Mouse (Mus musculus) lung, postnatal 0 days (tissue): ENCODE results near the gene Arhgap28. TPM values are rescaled to one million over a fixed set of nuclear protein-coding genes. Genes with fewer than 3 reads are reported as not detected.
A peak's percentile ranks its signal among the peaks of the same experiment; 100 is the strongest.

ENCODE experiments used
- ATAC-seq: fragments of 200-750 bp; cut with Nextera tagmentation; 2 replicates; pipeline ENCODE4 v1.8.0; 2017; ENCODE audit warnings: moderate library complexity
- DNase-seq: peaks from one replicate; pipeline ENCODE4 v3.0.0-alpha.2; 2016; ENCODE audit warnings: low spot score
- H3K27ac ChIP-seq: fragments of 300-500 bp; sonication (generic); 2 replicates; pipeline ENCODE4 v1.5.1; 2014; ENCODE audit warnings: antibody characterized with exemption, mild to moderate bottlenecking, low read length, mixed read lengths
- H3K27me3 ChIP-seq: fragments of 300-500 bp; sonication (generic); replicated peaks from 2 replicates; pipeline ENCODE4 v1.6.1; 2014; ENCODE audit warnings: low read length, mixed read lengths; ENCODE audit not compliant: insufficient read depth
- H3K36me3 ChIP-seq: fragments of 300-500 bp; sonication (generic); 2 replicates; pipeline ENCODE4 v1.6.1; 2014; ENCODE audit warnings: low read length, mixed read lengths; ENCODE audit not compliant: insufficient read depth
- H3K4me1 ChIP-seq: fragments of 300-500 bp; sonication (generic); 2 replicates; pipeline ENCODE4 v1.6.1; 2014; ENCODE audit warnings: antibody characterized with exemption, low read depth, low read length, mixed read lengths; ENCODE audit not compliant: insufficient read depth
- H3K4me2 ChIP-seq: fragments of 300-500 bp; sonication (generic); replicated peaks from 2 replicates; pipeline ENCODE4 v1.6.1; 2014; ENCODE audit warnings: low read depth, mild to moderate bottlenecking, low read length, moderate library complexity, mixed read lengths
- H3K4me3 ChIP-seq: fragments of 300-500 bp; sonication (generic); 2 replicates; pipeline ENCODE4 v1.5.1; 2014; ENCODE audit warnings: low read depth, low read length
- H3K9ac ChIP-seq: fragments of 300-500 bp; sonication (generic); replicated peaks from 2 replicates; pipeline ENCODE4 v1.6.1; 2014; ENCODE audit warnings: low read depth, mild to moderate bottlenecking
- H3K9me3 ChIP-seq: fragments of 300-500 bp; sonication (generic); 2 replicates; pipeline ENCODE4 v1.6.1; 2016; ENCODE audit warnings: low read length, mixed read lengths
- CTCF ChIP-seq: IDR thresholded peaks from 2 replicates; pipeline ENCODE4 v1.5.1; 2016; ENCODE audit warnings: antibody characterized with exemption, mild to moderate bottlenecking
- EP300 ChIP-seq: IDR thresholded peaks from 2 replicates; pipeline ENCODE4 v1.6.1; 2016; ENCODE audit warnings: antibody characterized with exemption, mild to moderate bottlenecking, control low read depth
- WGBS: fragments of 180-500 bp; shearing (Covaris S2); extraction: QIAGEN DNeasy Blood & Tissue Kit; methylation state at CpG from one replicate; pipeline ENCODE4 v1.1.7; 2014; 5-methylcytosine and 5-hydroxymethylcytosine counted together
- polyA plus RNA-seq: library from polyadenylated mRNA; unstranded; fragments of >200 nt; fragmentation: Nextera tagmentation; extraction: Ambion mirVana; gene quantifications from 2 replicates; pipeline ENCODE4 v1.2.1, GENCODE M21; 2015

Arhgap28 gene
- polyA plus RNA-seq, 1 experiment from 2014 or later = 13.3 TPM

DNA sequence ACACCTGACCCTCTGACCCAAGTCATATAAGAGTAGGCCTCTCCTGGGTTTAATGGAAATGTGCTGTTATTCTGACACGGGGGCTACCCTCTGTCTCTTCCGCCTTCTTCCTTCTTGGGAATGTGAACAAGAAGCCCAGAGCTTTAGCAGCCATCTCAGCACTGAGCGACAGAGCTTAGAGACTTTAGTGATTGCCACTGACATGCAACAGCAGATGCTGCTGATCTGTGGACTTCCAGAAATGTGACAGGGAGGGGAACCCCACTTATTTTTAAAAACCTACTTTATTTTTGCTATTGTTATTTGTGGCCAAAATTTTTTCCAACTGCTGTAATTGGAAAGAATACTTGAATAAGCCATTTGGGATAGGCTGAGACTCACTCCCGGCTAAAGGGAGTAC lies 95.4 kb downstream of the Arhgap28 start:
- 75% methylated on average over 4 of the region's 4 CpGs for WGBS
- Histone ChIP-seq H3K27ac (no peak overlapping the region), H3K4me3 (no peak overlapping the region), H3K36me3 (no peaks in the 10 kb centered on the region), H3K9me3 (no peaks in the 10 kb centered on the region), H3K4me2 (no peak overlapping the region), H3K9ac (no peak overlapping the region), H3K27me3 (no peaks in the 10 kb centered on the region), H3K4me1 (0 out of 2 replicates have a peak, but pooled peaks cover 3% of the 10 kb centered on the region)
- TF ChIP-seq EP300 (no peak), CTCF (no peak)
- DNase-seq (no peak), ATAC-seq (no peak)

- 74% methylated on average over 4 of the region's 4 CpGs for WGBS
- Histone ChIP-seq H3K27ac (no peak overlapping the region), H3K9me3 (no peaks in the 10 kb centered on the region), H3K4me3 (no peak overlapping the region), H3K4me2 (no peak overlapping the region), H3K4me1 (0 out of 2 replicates have a peak, but pooled peaks cover 3% of the 10 kb centered on the region), H3K36me3 (no peaks in the 10 kb centered on the region), H3K9ac (no peak overlapping the region), H3K27me3 (no peaks in the 10 kb centered on the region)
- ATAC-seq (no peak), DNase-seq (no peak)
- TF ChIP-seq EP300 (no peak), CTCF (no peak)
These were observed 95.8 kb downstream of the Arhgap28 start for GRCm38 (mm10) chr17:67908137-67908536.

DNA sequence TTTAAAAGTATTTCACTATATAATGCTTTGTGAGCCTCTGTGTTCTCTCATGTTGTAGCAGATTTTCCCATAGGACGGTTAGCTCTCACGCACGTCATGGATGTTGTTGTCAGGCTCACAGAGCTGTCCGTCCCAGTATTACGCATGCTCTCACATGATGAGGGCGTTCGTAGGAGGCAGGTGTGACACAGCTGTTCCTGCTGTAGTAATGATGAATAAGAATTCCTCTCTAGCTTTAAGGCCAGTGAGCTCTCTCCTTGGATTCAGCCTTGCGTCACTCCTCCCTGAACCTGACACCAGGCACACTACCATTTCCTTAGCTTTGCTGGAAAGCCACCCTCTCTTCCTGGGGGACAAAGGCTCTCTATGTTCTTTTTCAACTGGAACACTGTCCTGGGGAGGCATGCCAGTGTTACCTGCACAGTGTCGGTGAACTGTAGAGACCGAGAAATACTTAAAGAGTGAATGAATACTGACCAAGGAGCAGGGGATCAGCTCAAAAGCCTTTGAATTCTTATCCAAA lies 96.3 kb downstream of the Arhgap28 start:
- H3K4me1 ChIP-seq = 0 out of 2 replicates have a peak, but pooled peaks cover 3% of the 10 kb centered on the region
- ATAC-seq (peak; percentile 47), DNase-seq (peak; percentile 31)
- H3K9ac ChIP-seq = no peak overlapping the region
- no peaks in the 10 kb centered on the region for H3K9me3 ChIP-seq
- H3K36me3 ChIP-seq = no peaks in the 10 kb centered on the region
- H3K4me3 ChIP-seq = no peak overlapping the region
- 54% methylated on average over 10 of the region's 10 CpGs for WGBS
- H3K27me3 ChIP-seq = no peaks in the 10 kb centered on the region
- no peak overlapping the region for H3K27ac ChIP-seq
- TF ChIP-seq CTCF = no peak
- no peak for TF ChIP-seq EP300
- no peak overlapping the region for H3K4me2 ChIP-seq

DNA sequence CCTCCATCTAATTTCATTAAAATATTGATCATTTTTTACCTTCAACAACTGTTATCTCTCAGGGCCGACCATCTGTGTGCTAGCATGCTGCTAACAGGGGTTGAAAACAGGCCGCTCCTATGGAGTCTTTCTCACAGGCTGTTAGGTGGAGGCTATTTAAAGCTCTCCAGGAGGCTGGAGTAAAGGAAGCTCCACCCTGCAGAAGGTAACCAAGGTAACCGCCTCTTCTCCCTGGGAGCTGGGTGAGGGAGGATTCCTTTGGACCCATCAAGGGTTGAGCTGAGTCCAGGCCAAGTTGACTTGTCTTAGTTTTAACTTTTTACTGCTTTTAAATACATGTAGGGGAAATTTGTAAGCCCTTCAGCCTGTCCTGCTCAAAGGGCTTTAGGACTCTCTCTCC lies 97.7 kb downstream of the Arhgap28 start:
- Histone ChIP-seq H3K4me3 (no peak overlapping the region), H3K27ac (no peak overlapping the region), H3K36me3 (no peaks in the 10 kb centered on the region), H3K27me3 (no peaks in the 10 kb centered on the region), H3K9ac (no peak overlapping the region), H3K9me3 (no peaks in the 10 kb centered on the region), H3K4me2 (no peak overlapping the region), H3K4me1 (0 out of 2 replicates have a peak, but pooled peaks cover 3% of the 10 kb centered on the region)
- ATAC-seq (no peak), DNase-seq (no peak)
- WGBS = 65% methylated on average over 3 of the region's 3 CpGs
- no peak for TF ChIP-seq EP300
- TF ChIP-seq CTCF = no peak

DNA sequence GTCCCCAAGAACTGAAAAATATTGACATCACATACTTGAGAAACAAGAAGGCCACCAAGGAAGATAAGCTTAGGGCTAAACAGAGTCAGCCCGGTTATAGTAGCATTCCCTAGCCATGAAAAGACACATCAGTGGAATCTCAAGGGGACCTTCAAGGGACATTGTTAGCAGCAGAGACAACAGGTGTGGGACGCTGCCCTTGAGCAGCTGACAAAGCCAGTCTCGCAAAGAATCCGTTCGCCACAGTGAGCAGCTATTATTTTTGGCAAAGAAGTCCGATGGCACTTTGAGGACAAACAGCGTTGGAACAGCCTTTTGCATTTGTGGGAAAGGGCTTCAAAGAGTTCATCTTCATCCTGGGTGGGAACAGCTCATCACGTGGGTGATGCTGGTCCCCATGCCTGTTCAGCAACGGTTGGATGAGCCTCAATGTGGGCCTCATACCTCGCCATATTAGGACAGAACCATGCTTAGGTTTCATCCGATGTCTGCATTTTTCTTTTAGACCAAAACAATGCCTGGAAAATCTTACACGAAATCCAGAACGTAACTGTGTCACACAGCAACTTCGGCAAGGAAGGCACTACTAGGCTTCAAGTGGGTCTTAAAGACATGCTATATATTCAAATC lies 99.5 kb downstream of the Arhgap28 start:
- 82% methylated on average over 14 of the region's 14 CpGs for WGBS
- Histone ChIP-seq H3K27me3 (no peaks in the 10 kb centered on the region), H3K9ac (no peak overlapping the region), H3K4me3 (no peak overlapping the region), H3K36me3 (no peaks in the 10 kb centered on the region), H3K27ac (no peak overlapping the region), H3K4me1 (0 out of 2 replicates have a peak, but pooled peaks cover 3% of the 10 kb centered on the region), H3K9me3 (no peaks in the 10 kb centered on the region), H3K4me2 (no peak overlapping the region)
- ATAC-seq = no peak
- no peak for TF ChIP-seq CTCF
- TF ChIP-seq EP300 = no peak
- no peak for DNase-seq

DNA sequence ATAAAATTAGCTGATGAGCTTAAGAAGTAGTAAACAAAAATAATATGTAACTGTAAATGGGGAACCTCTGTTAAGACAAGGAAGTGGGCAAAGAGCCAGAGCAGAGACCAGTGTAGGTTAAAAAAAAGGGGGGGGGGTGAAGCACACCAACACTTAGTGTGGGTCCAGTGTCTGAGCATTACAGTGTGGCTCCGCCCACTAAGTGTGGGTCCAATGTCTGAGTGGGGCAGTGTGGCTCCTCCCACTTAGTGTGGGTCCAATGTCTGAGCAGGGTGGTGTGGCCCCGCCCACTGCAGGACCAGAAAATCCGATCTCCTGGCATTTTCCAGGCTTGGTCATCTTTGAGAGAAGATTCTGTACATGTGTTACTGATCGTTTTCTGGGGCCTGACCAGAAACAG lies 101.1 kb downstream of the Arhgap28 start:
- H3K4me1 ChIP-seq = 0 out of 2 replicates have a peak, but pooled peaks cover 3% of the 10 kb centered on the region
- H3K27ac ChIP-seq = no peak overlapping the region
- no peak overlapping the region for H3K4me3 ChIP-seq
- H3K27me3 ChIP-seq = no peaks in the 10 kb centered on the region
- H3K9ac ChIP-seq = no peak overlapping the region
- H3K36me3 ChIP-seq = no peaks in the 10 kb centered on the region
- DNase-seq (no peak), ATAC-seq (no peak)
- TF ChIP-seq CTCF (no peak), EP300 (no peak)
- H3K9me3 ChIP-seq = no peaks in the 10 kb centered on the region
- WGBS = 80% methylated on average over 4 of the region's 4 CpGs
- no peak overlapping the region for H3K4me2 ChIP-seq
